Mouse (Mus musculus): ENCODE measurements around the gene Atrx.
A peak's percentile ranks its signal among the peaks of the same experiment; 100 is the strongest.
"Not testable (repeated sequence)": the region's sequence is repeated elsewhere in the genome, so short reads cannot be mapped to it uniquely, and the experiment has no call there.

Atrx gene

GRCm38 (mm10) chrX:105928861-105929477 is at the start of gene Atrx:
TSS of gene Atrx (minus strand) at chrX:105929403.
- peak; percentile 76 to 84 for DNase-seq

- not testable (repeated sequence) for DNase-seq
Observed at GRCm38 (mm10) chrX:105957091-105957490, 27.9 kb upstream of the Atrx start.

- no peak for DNase-seq
Observed at GRCm38 (mm10) chrX:105953999-105954398, 24.8 kb upstream of the Atrx start.

- no peak for DNase-seq
Observed at GRCm38 (mm10) chrX:105946357-105946756, 17.2 kb upstream of the Atrx start.

GRCm38 (mm10) chrX:105939245-105939644 is 10.0 kb upstream of the Atrx start:
- DNase-seq: no peak

- DNase-seq: no peak
Observed at GRCm38 (mm10) chrX:105937736-105938135, 8.5 kb upstream of the Atrx start.

GRCm38 (mm10) chrX:105934341-105934740 is 5.1 kb upstream of the Atrx start:
- peak in 1 of 2 experiments; percentile 24 for DNase-seq

GRCm38 (mm10) chrX:105929478-105930038 is 355 bp upstream of the Atrx start:
- DNase-seq: no peak

- peak; percentile 38 to 57 for DNase-seq
Observed at GRCm38 (mm10) chrX:105927941-105928860, 1.0 kb downstream of the Atrx start.

GRCm38 (mm10) chrX:105926121-105926735 is 3.0 kb downstream of the Atrx start:
- peak in 1 of 2 experiments; percentile 23 for DNase-seq

- DNase-seq: no peak
Observed at GRCm38 (mm10) chrX:105924326-105925070, 4.7 kb downstream of the Atrx start.

GRCm38 (mm10) chrX:105923896-105924295 is 5.3 kb downstream of the Atrx start:
- DNase-seq: no peak

GRCm38 (mm10) chrX:105922986-105923385 is 6.2 kb downstream of the Atrx start:
- peak in 1 of 2 experiments; percentile 32 for DNase-seq

GRCm38 (mm10) chrX:105921421-105921820 is 7.8 kb downstream of the Atrx start:
- peak in 1 of 2 experiments; percentile 36 for DNase-seq

GRCm38 (mm10) chrX:105911728-105912127 is 17.5 kb downstream of the Atrx start:
- no peak for DNase-seq

- no peak for DNase-seq
Observed at GRCm38 (mm10) chrX:105901611-105902010, 27.6 kb downstream of the Atrx start.

GRCm38 (mm10) chrX:105886921-105887320 is 42.3 kb downstream of the Atrx start:
- DNase-seq: no peak

- DNase-seq: peak in 1 of 2 experiments; percentile 5
Observed at GRCm38 (mm10) chrX:105864367-105864766, 64.8 kb downstream of the Atrx start.

GRCm38 (mm10) chrX:105824462-105824861 is 104.7 kb downstream of the Atrx start:
- no peak for DNase-seq

GRCm38 (mm10) chrX:105794806-105795403 is 134.3 kb downstream of the Atrx start:
- DNase-seq: no peak

- no peak for DNase-seq
Observed at GRCm38 (mm10) chrX:105773281-105773680, 155.9 kb downstream of the Atrx start.

GRCm38 (mm10) chrX:105767932-105768331 is 161.3 kb downstream of the Atrx start:
- DNase-seq: no peak

Measured in lung, postnatal 4 days (tissue).